Mouse (Mus musculus) CD4-positive, CD25-positive, alpha-beta regulatory T cell, adult 4 months (primary cell): ENCODE data around the gene Sdad1. TPM values are rescaled to one million over a fixed set of nuclear protein-coding genes. Genes with fewer than 3 reads are reported as not detected.

Experiments
- ATAC-seq: one replicate; pipeline ENCODE4 v1.8.0; 2017
- polyA plus RNA-seq, 2 experiments: library from polyadenylated mRNA; unstranded; fragments of 100-300 nt; shearing (Covaris generic); gene quantifications; one replicate each; pipeline ENCODE4 v1.2.1; 2017

The Sdad1 gene
- polyA plus RNA-seq, 2 experiments from 2014 or later: 41.8 to 62.4 TPM

DNA sequence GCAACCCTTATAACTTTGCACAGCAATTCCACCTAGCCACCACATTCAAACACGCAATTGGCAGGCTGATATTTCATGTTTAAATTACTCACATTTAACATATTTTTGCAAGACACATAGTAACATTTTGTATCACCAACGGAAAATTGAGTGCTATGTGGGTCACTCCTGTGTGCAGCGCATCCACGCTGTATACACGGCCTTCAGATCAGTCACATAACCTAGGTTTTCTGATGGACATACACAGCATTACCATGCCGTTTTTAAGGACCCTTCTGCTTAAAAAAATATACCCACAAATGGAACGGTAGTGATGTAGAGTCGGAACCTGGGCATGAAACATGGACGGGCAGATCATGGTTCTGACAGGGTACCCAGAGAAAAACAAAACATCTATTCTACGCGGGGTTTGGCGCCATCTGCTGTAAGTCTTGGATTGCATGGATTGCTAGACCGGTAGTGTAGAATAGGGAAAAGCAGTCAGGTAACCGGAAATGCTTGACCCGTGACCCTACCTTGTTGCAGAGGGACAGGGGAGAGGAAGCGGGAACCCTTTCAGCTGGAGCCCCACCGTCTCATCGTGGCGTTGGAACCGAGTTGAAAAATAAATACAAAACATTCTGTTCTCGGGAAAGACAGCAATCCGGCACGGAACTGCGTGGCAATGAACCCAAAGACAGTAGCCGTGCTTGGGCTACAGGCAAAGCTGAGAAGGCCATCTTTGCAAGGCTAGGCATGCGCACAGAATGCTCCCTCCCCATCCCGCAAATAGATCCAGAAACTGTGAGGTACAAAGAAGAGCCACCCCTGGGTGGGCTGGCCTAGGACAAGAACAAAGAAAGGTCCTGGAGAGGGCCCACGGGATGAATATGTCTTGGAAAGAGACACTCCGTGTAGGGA, 70.7 kb downstream of the Sdad1 start:
- no peak for ATAC-seq

DNA sequence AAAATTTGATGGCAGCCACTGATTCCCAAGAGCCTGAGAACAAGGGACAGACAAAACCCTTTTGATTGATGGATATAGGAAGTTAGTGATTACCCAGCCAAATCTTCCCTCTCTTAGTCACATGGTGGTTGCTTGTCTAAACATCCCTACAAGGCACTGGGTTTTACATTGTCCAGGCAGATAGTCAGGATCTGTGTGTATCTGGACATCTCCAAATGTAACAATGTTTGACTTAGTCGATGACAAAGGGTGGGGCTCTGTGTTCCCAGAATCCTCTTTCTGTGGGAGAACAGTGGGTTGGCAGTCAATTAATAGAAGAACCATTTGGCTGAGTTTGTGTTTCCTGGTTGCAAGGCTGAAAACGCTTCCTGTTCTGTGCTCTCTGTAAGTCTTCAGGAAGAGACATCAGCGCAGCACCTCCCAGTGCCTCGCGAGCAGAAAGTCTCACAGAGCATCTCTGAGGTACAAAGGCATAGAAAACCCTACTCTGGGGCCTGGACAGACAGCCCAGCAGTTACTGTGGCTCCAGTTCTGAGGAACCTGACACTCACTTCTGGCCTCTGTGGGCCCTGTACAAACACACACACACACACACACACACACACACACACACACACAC, 75.2 kb downstream of the Sdad1 start:
- ATAC-seq: peak; percentile 69

Other genes with a start within 250 kb of the Sdad1 start
- 100 to 1,000 TPM; 210 to 252 TPM for gene G3bp2, start 226.8 kb downstream of the Sdad1 start, polyA plus RNA-seq
- 10 to 100 TPM; 35.5 to 36.5 TPM for gene Uso1, start 172.5 kb downstream of the Sdad1 start, polyA plus RNA-seq
- gene U90926, start 95.1 kb downstream of the Sdad1 start, polyA plus RNA-seq: not detected
- gene Ppef2, start 54.2 kb downstream of the Sdad1 start, polyA plus RNA-seq: under 1 TPM in 1 of 2 experiments, not detected in 1; 0.27 TPM
- 10 to 100 TPM; 11.1 to 11.8 TPM for gene Naaa, start 32.3 kb downstream of the Sdad1 start, polyA plus RNA-seq
- under 1 TPM in 1 of 2 experiments, not detected in 1; 0.26 TPM for gene Cxcl9, start 17.6 kb upstream of the Sdad1 start, polyA plus RNA-seq
- gene Art3, start 21.3 kb upstream of the Sdad1 start, polyA plus RNA-seq: 10 to 100 TPM in 1 of 2 experiments, 1 to 10 TPM in 1; 9.2 to 11.0 TPM
- gene Cxcl10, start 38.4 kb upstream of the Sdad1 start, polyA plus RNA-seq: 10 to 100 TPM; 12.1 to 23.6 TPM
- 10 to 100 TPM; 41.3 to 42.7 TPM for gene Nup54, start 124.7 kb upstream of the Sdad1 start, polyA plus RNA-seq
- gene Scarb2, start 196.4 kb upstream of the Sdad1 start, polyA plus RNA-seq: 10 to 100 TPM in 1 of 2 experiments, 1 to 10 TPM in 1; 9.1 to 13.0 TPM
- not detected for gene Fam47e, start 244.6 kb upstream of the Sdad1 start, polyA plus RNA-seq